Mouse (Mus musculus): ENCODE results near the gene Plod3.
A peak's percentile ranks its signal among the peaks of the same experiment; 100 is the strongest.

The Plod3 gene

DNA sequence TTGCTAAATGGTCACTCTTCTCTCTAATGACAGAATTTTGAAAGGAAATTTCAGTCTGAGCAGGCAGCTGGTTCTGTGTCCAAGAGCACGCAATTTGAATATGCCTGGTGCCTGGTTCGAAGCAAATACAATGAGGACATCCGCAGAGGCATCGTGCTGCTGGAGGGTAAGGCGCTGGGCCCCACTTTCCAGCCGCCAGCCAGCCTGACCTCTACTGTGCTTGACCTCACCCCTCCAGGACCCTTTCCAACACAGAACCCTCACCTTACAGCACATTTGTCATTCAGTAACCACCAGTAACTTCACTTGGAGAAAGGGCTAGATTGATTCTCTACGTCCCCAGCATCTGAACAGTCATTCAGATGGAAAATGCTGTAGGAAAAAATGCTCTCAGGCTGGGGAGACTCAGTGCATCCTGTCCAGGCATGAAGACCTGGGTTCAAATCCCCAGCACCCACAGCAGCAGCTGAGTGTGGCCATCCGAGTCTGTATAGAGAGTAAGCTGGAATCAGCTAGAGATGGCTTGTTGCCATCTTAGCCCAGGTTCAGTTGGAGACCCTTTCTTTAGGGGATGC lies 23.8 kb upstream of the Plod3 start:
- DNase-seq (ENCODE audit: low read depth, low spot score), result no peak

DNA sequence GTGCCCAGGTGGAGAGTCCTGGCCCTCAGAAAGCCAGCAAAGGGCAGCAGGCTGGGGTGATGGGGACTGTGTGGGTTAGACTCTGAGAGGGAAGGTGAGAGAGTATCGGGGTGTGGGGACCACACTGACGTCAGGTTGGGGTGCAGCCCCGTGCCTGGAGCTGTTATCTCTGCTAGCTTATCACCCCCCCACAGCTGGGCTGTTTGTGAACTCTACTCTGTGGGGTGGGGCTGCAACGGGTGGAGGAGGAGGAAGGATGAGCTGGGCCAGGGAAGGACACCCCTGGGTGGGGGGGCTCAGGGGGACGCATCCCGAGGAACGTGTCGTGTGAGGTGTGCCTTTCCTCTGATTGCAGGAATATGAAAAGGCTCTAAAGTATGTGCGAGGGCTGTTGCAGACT lies 21.6 kb upstream of the Plod3 start:
- DNase-seq (ENCODE audit: low read depth, low spot score), result no peak

DNA sequence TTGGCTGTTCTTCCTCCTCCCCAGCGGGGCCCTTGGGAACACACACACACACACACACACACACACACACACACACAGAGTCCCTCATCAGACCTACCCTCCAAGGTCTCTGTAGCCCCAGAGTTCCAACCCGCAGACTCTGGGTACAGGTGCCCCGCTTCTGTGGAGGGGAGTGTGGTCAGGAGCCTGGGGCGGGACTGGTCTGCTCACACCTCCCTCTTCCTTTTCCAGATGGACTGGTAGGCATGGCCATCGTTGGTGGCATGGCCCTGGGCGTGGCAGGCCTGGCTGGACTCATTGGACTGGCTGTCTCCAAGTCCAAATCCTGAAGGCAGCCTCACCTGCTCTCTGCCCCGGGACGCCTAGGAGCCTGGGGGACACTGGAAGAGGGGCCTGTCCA lies 21.1 kb upstream of the Plod3 start:
- no peak for DNase-seq (ENCODE audit: low read depth, low spot score)

DNA sequence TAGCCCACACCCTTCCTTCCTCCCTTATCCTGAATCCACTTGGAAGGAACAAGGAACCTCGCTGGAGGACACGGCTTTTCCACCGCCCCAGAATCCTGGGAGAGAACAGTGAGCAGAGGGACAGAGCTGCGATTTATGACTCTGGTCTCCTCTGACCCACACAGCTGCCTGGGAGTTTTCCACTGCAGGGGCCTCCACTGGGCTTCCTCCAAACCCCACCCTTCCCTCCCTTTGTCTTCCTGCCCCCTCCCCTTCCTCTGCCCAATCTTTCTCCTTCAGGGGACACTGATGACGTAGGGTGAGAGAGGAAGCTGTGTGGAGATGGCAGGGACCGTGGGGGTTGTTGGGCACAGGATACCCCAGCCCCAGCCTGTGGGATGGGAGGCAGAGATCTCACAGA lies 20.5 kb upstream of the Plod3 start, which contains the start of gene Cldn15:
Gene Cldn15, plus strand, starts transcription at position 286 of the 400 bp plus-strand sequence.
- no peak for DNase-seq (ENCODE audit: low read depth, low spot score)

DNA sequence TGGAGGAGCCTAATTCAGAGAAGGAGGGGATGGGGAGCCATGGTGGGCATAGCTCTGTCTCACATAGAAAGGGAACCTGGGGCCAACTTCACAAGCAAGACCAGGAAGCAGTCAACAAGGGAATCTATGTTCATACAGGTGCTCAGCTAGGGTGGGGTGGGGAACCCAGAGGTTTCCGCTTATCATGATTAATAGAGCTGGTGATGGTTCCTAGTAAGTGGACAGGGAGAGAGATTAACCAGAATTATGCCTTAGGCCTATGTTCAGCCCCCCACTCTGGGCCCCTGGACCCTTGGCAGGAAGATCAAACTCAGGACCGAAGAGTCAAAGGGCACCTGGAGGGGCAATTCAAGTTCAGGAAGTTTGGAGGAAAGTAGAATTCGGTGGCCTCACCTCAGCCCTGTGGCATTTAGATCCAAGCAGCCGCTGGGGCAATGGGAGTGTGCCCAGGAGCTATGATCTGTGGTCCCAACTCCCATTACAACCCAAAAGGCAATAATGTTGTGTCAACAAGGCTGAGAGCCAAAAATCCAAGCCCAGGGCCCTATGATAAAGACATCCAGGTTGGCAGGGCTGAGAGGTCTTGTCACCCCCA lies 19.9 kb upstream of the Plod3 start:
- no peak for DNase-seq (ENCODE audit: low read depth, low spot score)

DNA sequence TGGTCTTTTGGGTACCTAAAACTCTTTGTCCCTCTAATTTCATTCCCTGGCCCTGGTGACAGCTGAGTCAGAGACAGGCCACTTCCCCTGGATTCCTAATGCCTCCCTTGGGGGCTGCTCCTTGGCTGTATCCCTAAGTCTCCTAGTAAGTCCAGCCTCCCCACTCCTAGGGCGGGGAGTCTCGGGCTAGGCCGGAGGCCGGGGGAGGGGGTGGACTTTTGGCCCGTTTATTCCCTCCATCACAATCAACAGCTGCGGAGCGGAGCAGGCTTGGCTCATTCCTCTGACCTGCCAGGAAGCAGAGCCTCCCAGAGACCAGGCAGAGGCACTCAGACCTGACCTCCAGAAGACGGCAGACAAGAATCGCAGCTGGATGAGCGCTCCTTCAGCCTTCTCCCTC lies 19.2 kb upstream of the Plod3 start:
- no peak for DNase-seq (ENCODE audit: low read depth, low spot score)

DNA sequence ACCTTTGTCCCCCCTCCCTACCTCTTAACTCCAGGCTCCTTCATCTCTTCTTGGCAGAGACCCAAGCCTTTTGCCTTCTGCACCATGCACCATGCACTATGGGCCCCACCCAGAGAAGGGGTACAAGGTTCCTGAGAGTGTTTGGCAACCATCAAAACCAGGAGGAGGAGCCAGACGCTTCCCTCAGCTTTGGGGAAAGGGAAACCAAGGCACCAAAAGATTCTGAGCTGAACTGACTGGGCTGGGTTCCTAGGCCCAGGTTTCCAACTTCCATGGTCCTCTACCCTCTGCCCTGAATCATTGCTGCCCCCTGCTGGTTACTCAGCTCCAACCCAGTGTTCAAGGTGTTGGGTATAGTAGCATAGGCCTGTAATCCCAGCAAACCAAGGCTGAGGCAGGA lies 16.1 kb upstream of the Plod3 start:
- peak; percentile 84 for DNase-seq (ENCODE audit: low read depth, low spot score)

DNA sequence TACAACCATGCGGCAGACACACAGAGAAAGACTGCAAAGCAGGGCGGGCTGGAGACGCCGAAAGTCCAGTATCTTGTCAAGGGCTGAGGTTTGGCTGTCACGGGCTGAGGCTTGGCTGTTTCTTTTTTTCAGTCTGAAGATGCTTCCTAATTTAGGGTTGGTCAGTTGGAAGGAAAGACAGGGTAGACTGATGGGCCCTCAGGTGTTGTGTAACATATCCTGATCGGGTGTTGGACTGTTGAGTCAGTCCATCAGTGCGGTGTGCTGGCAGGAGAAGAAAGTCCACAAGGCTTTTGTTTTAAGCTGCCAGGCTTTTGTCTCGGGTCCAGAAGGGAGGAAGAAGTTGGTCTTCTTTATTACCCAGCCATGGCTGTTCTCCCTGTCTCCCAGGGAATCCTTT lies 13.1 kb upstream of the Plod3 start:
- DNase-seq (ENCODE audit: low read depth, low spot score), result no peak

DNA sequence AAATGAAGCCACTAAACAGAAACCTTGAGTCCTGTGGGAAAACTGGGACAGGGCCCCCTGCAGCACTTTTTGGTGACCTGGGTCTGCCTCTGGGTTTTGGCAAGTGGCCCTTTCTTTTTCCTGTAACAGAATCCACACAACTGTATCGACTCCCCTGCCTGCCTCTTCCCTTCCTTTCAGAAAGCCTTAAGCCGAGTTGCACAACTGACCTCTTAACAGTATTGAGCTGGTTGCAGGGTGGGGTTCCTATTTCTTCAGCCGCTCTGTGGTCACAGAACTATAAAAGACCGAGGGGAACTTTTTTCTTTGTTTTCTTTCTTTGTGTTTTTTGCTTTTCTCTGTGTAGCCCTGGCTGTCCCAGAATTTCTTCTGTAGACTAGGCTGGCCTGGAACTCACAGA lies 9.1 kb upstream of the Plod3 start:
- DNase-seq (ENCODE audit: low read depth, low spot score), result no peak

DNA sequence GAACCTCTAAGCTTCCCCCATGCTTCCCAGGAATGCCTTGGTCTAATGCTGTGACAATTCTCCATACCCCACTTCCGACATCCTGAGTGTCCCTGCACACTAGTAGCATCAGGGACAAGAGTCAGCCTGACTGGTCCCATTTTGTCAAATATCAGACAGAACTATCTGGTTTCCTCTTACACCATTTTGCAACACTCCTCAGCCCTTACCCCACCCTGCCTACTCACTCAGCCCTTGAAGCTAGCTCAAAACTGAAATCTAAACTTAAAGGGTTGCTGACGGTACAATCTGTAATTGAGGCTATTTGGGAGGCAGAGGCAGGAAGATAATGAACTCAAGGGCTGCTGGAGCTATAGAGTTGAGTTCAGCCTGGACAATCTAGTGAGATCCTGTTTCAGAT lies 7.1 kb upstream of the Plod3 start:
- DNase-seq (ENCODE audit: low read depth, low spot score), result no peak

DNA sequence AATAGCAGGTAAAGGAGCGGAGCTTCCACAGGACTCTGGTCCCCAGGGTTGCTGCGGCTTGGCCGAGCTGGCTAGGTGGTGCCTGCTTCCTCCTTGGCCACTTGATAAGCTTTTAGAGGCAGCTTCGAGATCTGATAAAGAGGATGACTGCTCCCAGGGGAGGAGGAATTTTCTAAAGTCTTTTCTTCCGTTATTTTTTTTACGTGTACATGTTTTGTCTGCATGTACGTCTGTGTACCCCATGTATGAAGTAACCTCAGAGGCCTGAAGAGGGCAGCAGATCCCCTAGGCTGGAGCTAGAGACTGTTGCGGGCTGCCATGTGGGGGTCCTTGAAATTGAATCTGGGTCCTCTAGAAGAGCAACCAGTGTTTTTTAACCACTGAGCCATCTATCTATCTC lies 5.8 kb upstream of the Plod3 start:
- DNase-seq (ENCODE audit: low read depth, low spot score), result peak; percentile 23

DNA sequence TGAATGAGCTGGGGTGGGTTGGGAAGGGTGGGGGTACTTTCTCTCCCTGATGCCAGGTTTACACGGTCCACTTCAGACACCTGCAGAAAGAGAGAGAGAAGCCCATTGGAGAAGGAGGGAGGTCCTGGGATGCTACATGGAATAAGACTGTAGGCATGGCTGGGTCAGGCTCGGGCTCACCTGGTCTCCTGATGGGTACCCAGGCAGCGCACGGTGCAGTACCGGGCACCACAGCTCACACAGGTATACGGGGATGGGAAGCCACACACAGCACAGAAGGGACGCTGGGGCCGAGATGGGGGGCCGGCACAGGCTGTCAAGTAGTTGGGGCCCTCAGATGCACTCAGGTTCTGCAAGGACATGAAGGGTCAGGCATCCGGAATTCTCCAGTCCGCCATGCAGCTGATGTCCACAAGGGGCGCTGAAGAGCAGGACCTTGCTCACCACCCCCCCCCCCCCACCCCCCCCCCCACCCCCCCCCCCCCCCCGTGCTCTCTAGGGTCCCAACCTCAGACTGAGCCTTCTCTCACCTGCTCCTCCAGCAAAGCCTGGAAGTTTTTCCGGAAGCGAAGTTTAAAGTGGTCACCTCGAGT lies 4.4 kb upstream of the Plod3 start:
- peak; percentile 76 for DNase-seq (ENCODE audit: low read depth, low spot score)

DNA sequence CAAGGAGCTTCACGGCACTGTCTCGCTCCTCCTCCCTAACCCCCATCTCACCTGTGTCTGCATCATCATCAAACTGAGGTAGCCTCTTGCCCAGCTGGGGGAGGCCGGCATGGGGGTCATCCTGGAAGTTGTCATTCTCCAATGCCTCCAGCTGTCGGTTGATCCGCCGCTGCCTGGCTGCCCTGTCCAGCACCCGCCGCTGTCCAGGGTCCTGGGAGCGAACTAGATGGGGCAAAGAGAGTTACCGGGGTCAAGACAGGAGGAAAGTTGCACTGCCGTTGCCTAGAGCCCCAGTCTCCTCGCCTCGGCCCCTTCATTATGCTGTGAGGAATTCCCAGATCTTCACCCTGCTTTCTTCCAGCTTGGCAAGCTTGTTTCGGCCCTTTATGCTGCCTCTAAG lies 2.0 kb upstream of the Plod3 start:
- DNase-seq (ENCODE audit: low read depth, low spot score), result no peak

DNA sequence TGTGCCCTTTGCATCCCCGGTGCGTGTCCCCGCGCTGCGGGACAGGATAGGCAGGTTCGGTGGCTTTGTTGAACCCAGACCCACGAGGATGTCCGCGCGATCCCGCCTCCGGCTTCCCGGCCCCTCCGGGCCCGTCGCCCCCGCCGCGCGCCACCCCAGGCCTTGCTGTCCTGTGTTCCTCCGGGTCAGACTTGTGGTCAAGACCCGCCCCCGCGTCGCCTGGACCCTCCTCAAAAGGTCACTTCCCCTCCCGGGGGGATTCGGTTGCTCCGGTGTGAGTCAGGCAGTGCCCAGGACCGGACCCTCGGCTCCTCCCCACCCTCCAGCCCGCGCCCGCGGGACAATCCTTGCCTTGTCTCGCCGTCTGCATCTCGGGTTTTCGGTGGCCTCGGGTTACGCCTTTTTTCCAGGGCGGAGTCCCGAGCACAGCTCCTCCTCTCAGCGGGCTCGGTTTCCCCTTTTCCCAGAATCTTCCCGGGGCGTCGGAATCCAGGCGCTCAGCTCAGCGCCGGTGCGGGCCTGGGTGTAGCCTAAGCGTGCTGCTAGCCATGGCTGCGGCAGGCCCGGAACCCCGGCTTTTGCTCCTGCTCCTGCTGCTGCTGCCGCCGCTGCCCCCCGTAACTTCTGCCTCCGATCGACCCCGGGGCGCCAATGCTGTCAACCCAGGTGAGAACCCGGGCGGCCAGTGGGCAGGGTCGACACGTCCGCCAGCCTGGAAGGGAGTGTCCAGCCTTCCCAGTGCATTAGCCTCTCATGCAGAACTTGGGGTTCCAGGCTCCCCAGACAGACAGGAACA lies 517 bp downstream of the Plod3 start:
- DNase-seq (ENCODE audit: low read depth, low spot score), result peak; percentile 62

DNA sequence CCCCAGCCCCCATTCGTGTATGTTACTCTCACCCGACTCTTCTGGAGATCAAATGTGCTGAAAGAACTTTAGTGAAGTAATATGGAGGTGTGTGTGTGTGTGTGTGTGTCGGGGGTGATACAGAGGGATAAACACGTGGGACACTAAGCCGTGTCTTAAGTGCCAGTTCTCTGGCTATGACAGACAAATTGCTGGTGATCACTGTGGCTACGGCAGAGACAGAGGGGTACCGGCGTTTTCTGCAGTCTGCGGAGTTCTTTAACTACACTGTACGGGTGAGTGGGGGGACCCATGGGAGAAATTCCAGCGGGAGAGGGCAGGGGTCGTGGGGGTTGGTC lies 1.1 kb downstream of the Plod3 start, which contains the start of gene Znhit1:
Gene Znhit1, minus strand, starts transcription at position 88 of the 338 bp plus-strand sequence.
- DNase-seq (ENCODE audit: low read depth, low spot score), result no peak

DNA sequence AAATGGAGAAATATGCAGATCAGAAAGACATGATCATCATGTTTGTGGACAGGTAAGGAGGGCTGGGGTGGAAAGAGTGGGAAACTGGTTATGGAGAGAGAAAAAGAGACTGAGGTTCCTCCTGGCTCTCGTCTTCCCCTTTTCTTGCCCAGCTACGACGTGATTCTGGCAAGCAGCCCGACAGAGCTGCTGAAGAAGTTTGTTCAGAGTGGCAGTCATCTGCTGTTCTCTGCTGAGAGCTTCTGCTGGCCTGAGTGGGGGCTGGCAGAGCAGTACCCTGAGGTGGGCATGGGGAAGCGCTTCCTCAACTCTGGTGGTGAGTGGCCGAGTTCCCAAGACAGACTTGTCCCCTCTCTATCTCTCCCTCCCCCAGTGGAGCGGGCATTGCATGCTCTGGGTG lies 1.6 kb downstream of the Plod3 start:
- no peak for DNase-seq (ENCODE audit: low read depth, low spot score)

DNA sequence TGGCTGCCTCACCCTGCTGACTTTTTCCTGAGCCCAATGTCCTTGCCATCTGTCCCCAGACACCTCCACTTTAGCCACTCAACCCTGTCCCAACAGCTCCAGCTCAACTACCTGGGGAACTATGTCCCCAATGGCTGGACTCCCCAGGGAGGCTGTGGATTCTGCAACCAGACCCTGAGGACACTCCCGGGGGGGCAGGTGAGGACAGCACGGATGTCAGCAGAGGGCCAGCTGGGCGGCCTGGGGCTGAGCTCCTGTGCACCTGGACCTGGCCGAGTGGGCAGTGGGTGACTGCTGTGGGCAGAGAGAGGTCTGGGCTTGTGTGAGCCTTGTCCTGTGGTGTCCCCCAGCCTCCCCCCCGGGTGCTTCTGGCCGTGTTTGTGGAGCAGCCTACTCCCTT lies 3.0 kb downstream of the Plod3 start:
- DNase-seq (ENCODE audit: low read depth, low spot score), result no peak

DNA sequence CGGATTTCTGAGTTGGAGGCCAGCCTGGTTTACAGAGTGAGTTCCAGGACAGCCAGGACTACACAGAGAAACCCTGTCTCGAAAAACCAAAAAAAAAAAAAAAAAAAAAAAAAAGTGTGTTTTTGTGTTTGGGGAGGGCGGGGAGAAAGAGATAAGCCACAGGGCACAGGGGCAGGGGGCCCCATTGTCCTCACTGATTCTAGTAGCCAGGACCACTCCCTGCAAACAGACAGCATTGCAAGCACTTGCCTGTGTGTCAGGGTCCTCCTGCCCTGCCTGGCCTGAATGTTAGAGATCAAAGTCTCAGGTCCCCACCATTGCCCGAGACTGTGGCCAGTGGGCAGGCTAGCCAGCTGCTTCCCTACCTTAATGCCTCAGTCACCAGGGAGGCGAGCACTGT lies 12.6 kb downstream of the Plod3 start:
- DNase-seq (ENCODE audit: low read depth, low spot score), result no peak

DNA sequence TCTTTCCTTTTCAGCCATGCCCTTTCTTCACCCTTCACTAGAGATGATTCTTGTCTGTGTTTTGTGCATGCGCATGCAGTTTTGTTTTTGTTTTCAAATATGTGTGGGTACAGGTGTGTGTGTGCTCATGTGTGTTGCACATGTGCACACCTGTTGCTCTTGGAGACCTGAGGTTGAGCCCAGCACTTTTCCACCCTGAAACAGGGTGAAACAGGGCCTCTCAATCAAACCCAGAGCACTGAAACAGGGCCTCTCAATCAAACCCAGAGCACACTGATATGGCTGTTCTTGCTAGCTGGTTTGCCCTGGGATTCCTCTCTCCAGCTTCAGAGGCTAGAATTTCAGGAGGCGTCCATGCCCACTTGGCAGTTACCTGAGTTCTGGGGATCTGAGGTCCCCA lies 13.8 kb downstream of the Plod3 start:
- DNase-seq (ENCODE audit: low read depth, low spot score), result no peak

DNA sequence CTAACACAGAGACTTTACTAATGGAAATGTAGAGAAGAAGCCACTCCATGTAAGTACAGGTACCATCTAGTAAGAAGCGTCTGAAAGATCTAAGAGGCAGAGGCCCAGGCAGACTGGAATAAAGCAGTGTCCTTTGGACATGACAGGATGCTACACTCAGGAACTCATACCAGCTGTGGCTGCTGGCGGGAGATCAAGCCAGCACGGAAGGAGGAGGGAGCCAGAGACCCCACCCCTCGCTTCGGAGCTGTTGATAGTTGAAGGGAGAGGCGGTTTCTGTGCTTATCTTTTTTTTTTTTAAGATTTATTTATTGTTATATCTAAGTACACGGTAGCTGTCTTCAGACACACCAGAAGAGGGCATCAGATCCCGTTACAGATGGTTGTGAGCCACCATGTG lies 20.5 kb downstream of the Plod3 start:
- no peak for DNase-seq (ENCODE audit: low read depth, low spot score)

DNA sequence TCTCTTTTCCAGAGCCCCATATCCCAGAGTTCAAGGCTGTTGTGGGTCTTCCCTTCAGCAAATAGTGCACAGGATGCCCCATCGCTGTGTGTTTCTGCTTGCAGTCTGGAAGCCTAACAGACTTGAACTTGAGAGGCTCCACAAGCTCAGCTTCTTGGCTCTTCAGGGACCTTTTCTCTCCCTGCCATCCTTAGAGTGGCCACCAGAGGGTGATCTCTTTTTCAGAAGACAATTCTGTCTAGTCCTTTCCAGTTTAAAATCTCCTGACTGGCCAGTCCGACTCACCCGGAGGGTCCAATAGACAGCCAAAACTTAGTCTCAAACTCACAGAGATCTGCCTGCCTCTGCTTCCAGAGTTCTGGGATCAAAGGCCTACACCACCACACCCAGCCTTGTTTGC lies 23.2 kb downstream of the Plod3 start:
- DNase-seq (ENCODE audit: low read depth, low spot score), result peak; percentile 58

DNA sequence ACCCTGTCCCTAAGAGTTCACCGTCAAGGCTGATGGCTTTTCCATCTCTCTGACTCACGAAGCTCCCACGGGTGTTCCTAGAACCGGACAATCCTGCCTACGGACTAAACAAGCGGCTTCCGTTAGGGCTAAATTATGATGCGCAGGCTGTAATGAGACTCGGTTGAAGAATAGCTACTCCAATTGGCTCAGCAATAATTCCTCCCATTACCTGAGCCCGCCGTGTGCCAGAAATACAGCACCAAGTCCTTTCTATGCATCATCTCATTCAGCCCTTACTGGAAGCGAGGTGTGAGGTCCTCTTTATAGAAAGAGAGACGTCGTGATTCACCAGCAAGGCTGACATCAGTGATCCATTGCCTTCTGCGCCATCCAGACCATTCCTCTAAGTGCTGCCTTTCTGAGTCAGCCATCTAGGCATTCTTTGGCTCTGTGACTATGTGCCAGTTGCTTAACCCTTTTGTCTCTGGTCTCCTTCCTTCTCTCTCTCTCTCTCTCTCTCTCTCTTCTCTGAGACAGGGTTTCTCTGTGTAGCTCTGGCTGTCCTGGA lies 25.7 kb downstream of the Plod3 start:
- DNase-seq (ENCODE audit: low read depth, low spot score), result no peak

DNA sequence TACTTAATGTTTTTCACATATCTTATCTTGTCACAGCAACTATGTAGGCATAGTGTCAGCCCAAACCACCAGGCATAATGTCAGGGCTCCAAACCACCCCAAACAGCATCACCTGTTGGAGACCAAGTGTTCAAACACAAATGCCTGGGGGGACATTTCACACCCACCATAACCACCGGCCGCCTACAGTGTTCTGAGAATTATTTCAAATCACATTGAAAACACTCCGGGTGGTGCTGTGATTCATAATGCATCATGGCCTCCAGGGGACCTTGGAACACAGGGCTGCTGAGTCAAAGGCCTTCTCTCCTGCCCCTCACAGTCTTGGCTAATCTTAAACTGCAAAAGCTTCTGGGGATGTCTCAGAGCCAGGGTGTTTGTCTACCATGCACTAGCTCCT lies 29.1 kb downstream of the Plod3 start:
- no peak for DNase-seq (ENCODE audit: low read depth, low spot score)
